Mouse (Mus musculus) neural tube, postnatal 0 days (tissue): Measurements from ENCODE around the gene Bhlhe40. TPM values are rescaled to one million over a fixed set of nuclear protein-coding genes. Genes with fewer than 3 reads are reported as not detected.

ENCODE experiments used
- polyA plus RNA-seq: library from polyadenylated mRNA; unstranded; fragments of >200 nt; fragmentation: Nextera tagmentation; extraction: Ambion mirVana; gene quantifications from 2 replicates; pipeline ENCODE4 v1.2.1, GENCODE M21; 2015

The Bhlhe40 gene
- 6.1 and 9.2 TPM in 2 replicates for polyA plus RNA-seq

GRCm38 (mm10) chr6:108660206-108660877, at the start of gene Bhlhe40:
Bhlhe40 (plus strand) TSS chr6:108660629.

Other genes starting within 250 kb of the Bhlhe40 start
- 98.1 and 103 TPM in 2 replicates for gene Arl8b, start 122.5 kb downstream of the Bhlhe40 start, polyA plus RNA-seq
- 5.0 and 5.3 TPM in 2 replicates for gene Edem1, start 168.0 kb downstream of the Bhlhe40 start, polyA plus RNA-seq